Mouse (Mus musculus): Measurements from ENCODE around the gene Rab12.
A peak's percentile ranks its signal among the peaks of the same experiment; 100 is the strongest.

Rab12 gene

GRCm38 (mm10) chr17:66498598-66498997, 20.9 kb downstream of the Rab12 start:
- DNase-seq: no peak

GRCm38 (mm10) chr17:66496589-66496988, 22.9 kb downstream of the Rab12 start:
- DNase-seq: no peak

GRCm38 (mm10) chr17:66490022-66490601, 29.4 kb downstream of the Rab12 start:
- peak; percentile 38 for DNase-seq

- DNase-seq: no peak
Measured at GRCm38 (mm10) chr17:66486576-66486975, 33.0 kb downstream of the Rab12 start.

DNA sequence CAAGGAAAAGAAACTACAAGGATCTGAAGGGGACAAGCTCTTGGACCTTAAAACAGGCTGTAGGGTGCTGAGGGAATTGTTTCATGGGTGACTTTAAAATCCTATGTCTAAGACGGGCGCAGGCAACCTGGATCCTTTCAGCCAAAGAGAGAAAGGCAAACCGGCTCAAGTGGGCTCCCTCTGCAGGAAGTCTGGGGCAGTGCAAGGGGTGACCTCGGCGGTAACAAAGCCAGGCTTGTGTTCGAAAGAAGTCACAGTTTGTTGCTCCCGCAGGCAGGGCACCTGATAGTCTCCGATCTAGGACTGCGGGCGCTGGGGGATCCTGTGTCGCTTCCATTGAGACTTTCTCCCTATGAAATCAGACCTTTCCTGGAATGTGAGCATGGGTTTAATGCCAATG, 33.8 kb downstream of the Rab12 start:
- peak; percentile 63 for DNase-seq

- DNase-seq: no peak
Measured at GRCm38 (mm10) chr17:66484965-66485364, 34.6 kb downstream of the Rab12 start.

DNA sequence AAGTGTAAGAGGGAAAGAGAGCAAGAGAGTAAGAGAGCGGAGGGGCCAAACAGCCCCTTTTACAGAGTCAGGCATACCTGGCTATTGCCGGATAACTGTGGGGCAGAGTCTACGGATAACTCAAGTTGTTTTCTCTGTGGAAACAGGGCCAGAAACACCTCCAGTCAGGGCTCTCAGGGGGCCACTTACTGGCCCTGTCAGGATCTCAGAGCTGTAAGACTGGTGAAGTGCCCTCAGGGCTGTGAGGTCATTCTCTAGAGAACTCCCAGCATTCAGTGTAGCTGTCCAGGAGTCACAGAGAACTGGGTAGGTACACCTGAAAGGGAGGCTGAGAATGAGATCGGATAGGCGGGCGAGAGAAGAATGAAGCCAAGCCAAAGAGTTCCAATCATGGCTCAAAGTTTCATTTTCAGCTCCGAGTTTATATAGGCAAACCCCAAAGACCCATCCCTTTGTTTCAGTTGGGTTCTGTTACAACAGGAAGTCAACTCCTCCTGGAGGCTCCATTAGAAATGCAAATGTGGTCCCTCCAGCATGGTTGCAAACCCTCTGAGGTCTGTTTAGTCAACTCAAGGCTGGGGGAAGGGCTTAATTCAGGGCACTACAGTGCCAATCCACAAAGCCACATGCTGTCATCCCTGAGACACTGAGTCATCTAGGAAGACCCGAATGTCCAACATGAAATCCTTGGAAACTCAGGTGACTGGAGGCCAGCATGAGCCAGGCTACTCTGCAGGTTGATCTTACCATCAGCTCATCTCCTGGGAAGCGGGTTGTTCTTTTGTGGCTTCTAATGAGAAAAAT, 35.7 kb downstream of the Rab12 start:
- no peak for DNase-seq

- no peak for DNase-seq
Measured at GRCm38 (mm10) chr17:66481295-66481694, 38.2 kb downstream of the Rab12 start.

DNA sequence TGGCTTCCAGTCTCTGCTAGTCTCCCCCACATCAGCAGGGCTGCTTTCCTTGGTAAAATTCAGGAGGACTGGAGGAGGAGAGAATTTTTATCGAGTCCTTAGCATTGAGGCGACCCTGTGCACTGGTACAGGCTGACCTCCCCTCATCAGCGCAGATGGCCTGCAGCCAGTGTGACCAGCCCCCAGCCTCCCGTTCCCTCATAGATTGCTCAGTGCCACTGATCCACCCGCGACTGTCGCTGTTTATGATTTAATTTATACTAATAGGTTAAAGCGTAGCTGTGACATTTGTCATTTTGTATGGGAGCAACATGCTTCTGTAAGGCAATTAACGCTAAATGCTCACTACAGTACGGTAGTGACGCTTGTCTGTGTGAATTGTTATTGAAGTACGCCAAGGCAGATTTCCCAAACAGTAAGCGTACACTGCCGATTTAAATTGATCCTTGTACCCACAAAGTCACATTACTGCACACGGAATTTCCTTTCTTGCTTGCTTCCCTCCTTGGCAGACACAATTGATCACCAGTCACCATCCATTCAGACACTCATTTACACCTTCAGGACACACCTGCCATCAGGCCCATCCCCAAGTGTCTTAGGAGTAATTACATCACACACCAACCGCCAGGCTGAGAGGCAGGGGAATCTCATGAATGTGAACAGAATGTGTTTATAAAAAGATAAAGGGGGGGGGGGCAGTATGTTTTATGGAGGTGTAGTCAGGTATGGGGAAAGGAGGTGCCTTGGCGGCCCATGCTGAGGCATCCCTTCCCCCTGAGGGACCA, 38.8 kb downstream of the Rab12 start:
- DNase-seq: no peak

DNA sequence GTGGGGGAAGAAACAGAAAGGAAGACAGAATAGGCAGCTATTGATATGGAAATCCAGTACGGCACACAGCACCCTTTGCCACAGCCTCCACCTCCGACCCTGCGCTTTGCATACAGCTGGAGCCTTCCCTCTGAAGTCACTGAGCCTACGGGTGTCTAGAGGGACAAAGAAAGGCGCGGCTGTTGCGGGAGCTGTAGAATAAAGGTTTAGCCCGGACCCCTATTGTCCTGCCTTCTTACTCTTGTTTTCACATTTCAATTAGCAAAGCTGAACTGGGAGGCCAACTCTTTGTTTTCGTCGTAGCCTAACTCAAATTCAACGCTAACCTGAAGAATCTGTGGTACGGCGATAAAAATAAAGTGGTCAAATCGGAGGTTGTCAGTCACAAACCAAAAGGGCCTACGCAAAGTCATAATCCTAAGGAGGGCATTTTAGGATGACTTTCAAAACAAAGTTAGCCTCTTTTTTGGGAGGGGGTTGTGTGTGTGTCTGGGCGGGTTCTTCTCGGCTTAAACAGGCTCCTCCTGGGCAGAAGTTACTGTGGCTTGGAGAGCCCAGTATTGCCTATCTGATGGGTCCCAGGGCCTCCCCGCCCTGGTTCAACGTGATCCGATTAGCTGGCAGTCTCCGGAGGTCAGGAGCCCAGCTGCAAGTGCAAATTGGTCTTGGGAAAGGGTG, 39.6 kb downstream of the Rab12 start:
- DNase-seq: peak; percentile 73

DNA sequence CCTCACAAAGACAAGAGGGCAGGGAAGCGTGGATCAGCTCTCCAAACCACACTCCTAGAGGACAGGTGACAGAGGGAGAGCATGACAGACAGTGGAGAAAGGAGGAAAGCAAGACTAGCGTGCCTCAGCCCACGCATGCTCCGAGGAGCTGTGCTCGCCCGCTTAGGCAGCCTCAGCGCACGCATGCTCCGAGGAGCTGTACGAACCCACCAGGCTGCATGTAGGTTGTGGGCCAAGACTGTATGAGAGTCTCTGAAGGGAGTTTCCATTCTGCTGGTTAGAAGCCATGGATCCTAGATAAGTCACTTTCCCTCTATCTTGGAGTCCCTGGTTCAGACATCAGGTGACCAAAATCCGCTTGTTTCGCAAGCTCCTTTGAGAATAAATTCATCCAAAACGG, 40.2 kb downstream of the Rab12 start:
- DNase-seq: peak; percentile 36

GRCm38 (mm10) chr17:66473205-66473604, 46.3 kb downstream of the Rab12 start:
- DNase-seq: no peak

GRCm38 (mm10) chr17:66471775-66472174, 47.8 kb downstream of the Rab12 start:
- no peak for DNase-seq

DNA sequence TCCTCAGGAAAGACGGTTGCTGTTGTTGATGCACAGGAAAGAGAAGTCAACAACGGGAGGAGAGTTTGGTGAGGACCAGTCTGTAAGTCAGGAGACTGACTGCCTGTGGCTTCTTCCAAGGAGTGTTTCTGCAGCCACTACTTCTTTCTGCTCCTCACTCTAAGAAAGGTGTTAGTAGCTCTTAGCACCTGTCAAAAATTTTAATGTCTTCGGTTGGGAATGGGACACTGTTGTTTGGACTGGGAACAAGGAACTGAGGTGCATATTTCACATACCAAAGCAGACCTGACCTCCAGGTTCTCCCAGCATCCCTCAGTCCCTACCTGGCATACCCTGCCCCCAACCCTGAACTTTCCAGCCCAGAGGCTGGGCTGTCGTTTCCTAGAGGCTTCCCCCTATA, 48.3 kb downstream of the Rab12 start:
- no peak for DNase-seq

GRCm38 (mm10) chr17:66470020-66470419, 49.5 kb downstream of the Rab12 start:
- DNase-seq: no peak

GRCm38 (mm10) chr17:66457278-66457677, 62.3 kb downstream of the Rab12 start:
- DNase-seq: no peak

DNA sequence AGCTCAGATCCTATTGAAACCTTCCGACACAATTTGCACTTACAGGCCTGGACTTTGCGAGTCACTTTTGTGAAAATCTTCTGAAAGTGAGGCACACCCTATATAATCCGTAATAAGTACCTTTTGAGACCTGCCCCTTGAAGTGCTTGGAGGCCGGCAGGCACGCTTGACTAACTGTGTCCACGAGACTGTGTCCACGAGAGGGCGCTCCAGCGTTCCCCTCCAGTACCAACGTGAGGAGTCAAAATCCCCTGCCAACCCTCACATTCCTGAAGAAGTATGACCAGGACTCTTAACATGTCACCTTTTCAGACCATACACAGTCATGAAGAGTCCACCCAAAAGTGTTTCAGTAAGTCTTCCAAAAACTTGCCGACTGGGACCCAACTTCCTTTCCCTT, 68.4 kb downstream of the Rab12 start:
- peak; percentile 76 for DNase-seq

DNA sequence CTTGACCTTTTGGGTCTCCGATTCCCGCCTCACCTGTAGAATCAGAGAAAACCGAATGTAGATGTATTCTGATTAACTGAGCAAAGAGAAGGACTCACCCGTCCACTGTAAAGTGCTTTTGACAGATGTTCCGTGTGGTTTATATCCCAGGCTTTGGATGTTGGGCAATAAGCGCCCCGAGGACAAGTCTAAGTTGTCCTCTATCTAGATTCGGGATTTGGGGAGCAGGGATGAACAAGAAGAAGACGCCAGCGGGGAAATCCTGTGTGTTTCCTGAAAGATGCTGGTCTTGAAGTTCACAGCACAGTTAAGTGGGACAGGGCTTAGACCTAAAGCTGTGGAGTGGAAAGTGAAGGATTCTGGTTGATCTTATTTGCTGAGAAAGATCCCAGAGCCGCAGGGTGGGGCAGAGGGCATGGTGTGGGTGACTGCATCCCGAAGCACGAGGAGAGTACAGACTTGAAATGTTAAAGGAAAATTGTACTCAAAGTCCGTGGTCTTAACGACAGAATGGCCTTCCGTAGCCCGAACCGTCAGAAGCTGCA, 68.9 kb downstream of the Rab12 start:
- no peak for DNase-seq

GRCm38 (mm10) chr17:66449460-66450341, 69.8 kb downstream of the Rab12 start, which contains the start of gene Mtcl1:
Gene Mtcl1 (minus strand): TSS chr17:66449750.
- DNase-seq: peak; percentile 61

- peak; percentile 16 for DNase-seq
Measured at GRCm38 (mm10) chr17:66448421-66449405, 70.8 kb downstream of the Rab12 start.

Measured in liver (tissue).